Comparison of ENCODE assay signal across 14 mouse cellular contexts in genomic region chr17:27937054-27937615, GRCm38 (mm10). TPM values are rescaled to one million over a fixed set of nuclear protein-coding genes. Genes with fewer than 3 reads are reported as not detected.
DNase-seq lines count a peak whose midpoint lies in the region; ATAC-seq and TF ChIP-seq lines count a peak whose summit lies in the region.
"Had no signal": no experiment of that assay in that cellular context is flagged by ENCODE, and none has a peak within 500 bp of the region (broad histone marks: within the 10 kb centered on the region; RNA-seq: fewer than 3 reads in every experiment).

No protein-coding gene starts in this region.

- H3K27ac ChIP-seq in heart, postnatal 0 days (ENCODE audit: low read depth) = peak overlapping the region; percentile 77
- no peak overlapping the region for H3K27ac ChIP-seq in heart, embryonic 11.5 days (ENCODE audit: low read depth, low read length)
- peak overlapping the region; percentile 90 for H3K27ac ChIP-seq in lung, embryonic 16.5 days (ENCODE audit: low read length)
- H3K27ac ChIP-seq in limb, embryonic 12.5 days = peak overlapping the region; percentile 89
- H3K27ac ChIP-seq: forebrain, embryonic 15.5 days had no signal

- no peak overlapping the region for H3K4me3 ChIP-seq in heart, postnatal 0 days (ENCODE audit: low read depth, low read length)
- H3K4me3 ChIP-seq in heart, embryonic 11.5 days (ENCODE audit: low read depth, low read length) = no peak overlapping the region
- no peak overlapping the region for H3K4me3 ChIP-seq in lung, embryonic 16.5 days (ENCODE audit: low read length)
- no peak overlapping the region for H3K4me3 ChIP-seq in limb, embryonic 12.5 days (replicated peaks)
- H3K4me3 ChIP-seq: forebrain, embryonic 15.5 days had no signal

- H3K9me3 ChIP-seq in heart, postnatal 0 days (replicated peaks; ENCODE audit: control insufficient read depth, low read length) = no peaks in the 10 kb centered on the region
- no peaks in the 10 kb centered on the region for H3K9me3 ChIP-seq in heart, embryonic 11.5 days (replicated peaks; ENCODE audit: control insufficient read depth, low read length)
- H3K9me3 ChIP-seq in lung, embryonic 16.5 days (ENCODE audit: control insufficient read depth, low read length) = no peaks in the 10 kb centered on the region
- H3K9me3 ChIP-seq in limb, embryonic 12.5 days = no peaks in the 10 kb centered on the region
- H3K9me3 ChIP-seq: forebrain, embryonic 15.5 days had no signal

- WGBS in heart, postnatal 0 days = 77% methylated on average over 4 of the region's 4 CpGs
- 72% methylated on average over 4 of the region's 4 CpGs for WGBS in heart, embryonic 11.5 days (ENCODE audit: insufficient replicate concordance)
- 70% methylated on average over 4 of the region's 4 CpGs for WGBS in lung, embryonic 16.5 days
- 61% methylated on average over 4 of the region's 4 CpGs for WGBS in limb, embryonic 12.5 days

- no peaks in the 10 kb centered on the region for H3K36me3 ChIP-seq in heart, postnatal 0 days (replicated peaks; ENCODE audit: control insufficient read depth, insufficient read depth, low read length)
- H3K36me3 ChIP-seq in heart, embryonic 11.5 days (ENCODE audit: control insufficient read depth, insufficient read depth, low read length) = no peaks in the 10 kb centered on the region
- no peaks in the 10 kb centered on the region for H3K36me3 ChIP-seq in lung, embryonic 16.5 days (ENCODE audit: control insufficient read depth, insufficient read depth, low read length)
- H3K36me3 ChIP-seq in limb, embryonic 12.5 days = no peaks in the 10 kb centered on the region
- H3K36me3 ChIP-seq: forebrain, embryonic 15.5 days had no signal

- no peak for DNase-seq in heart, postnatal 0 days (ENCODE audit: low spot score)
- DNase-seq in lung, postnatal 25 days (ENCODE audit: low spot score) = no peak
- no peak for DNase-seq in cerebellum, postnatal 25 days
- DNase-seq: adrenal gland, postnatal 10 days; cerebellum, adult 8-10 months; kidney, adult 11 months; left cerebral cortex, postnatal 4 days; midbrain, embryonic 14.5 days had no signal

- no peak overlapping the region for H3K9ac ChIP-seq in heart, postnatal 0 days (replicated peaks; ENCODE audit: low read depth, low read length)
- no peak overlapping the region for H3K9ac ChIP-seq in heart, embryonic 11.5 days (ENCODE audit: low read depth, low read length)
- H3K9ac ChIP-seq in lung, embryonic 16.5 days (ENCODE audit: low read length) = peak overlapping the region; percentile 17; the same call in 1 of the 2 replicates
- no peak overlapping the region for H3K9ac ChIP-seq in limb, embryonic 12.5 days (replicated peaks)
- H3K9ac ChIP-seq: forebrain, embryonic 15.5 days had no signal

- H3K27me3 ChIP-seq in heart, postnatal 0 days (ENCODE audit: control insufficient read depth, insufficient read depth, low read length) = no peaks in the 10 kb centered on the region
- no peaks in the 10 kb centered on the region for H3K27me3 ChIP-seq in heart, embryonic 11.5 days (ENCODE audit: control insufficient read depth, insufficient read depth, low read length)
- no peaks in the 10 kb centered on the region for H3K27me3 ChIP-seq in lung, embryonic 16.5 days (ENCODE audit: control insufficient read depth, insufficient read depth, low read depth, low read length)
- H3K27me3 ChIP-seq in limb, embryonic 12.5 days = no peaks in the 10 kb centered on the region
- H3K27me3 ChIP-seq: forebrain, embryonic 15.5 days had no signal

- ATAC-seq in heart, postnatal 0 days (ENCODE audit: insufficient read depth, low read depth) = no peak
- ATAC-seq in heart, embryonic 11.5 days (replicated peaks; ENCODE audit: insufficient number of reproducible peaks, low FRiP score, low TSS enrichment) = no peak
- ATAC-seq in lung, embryonic 16.5 days (ENCODE audit: low read depth) = no peak
- ATAC-seq in limb, embryonic 12.5 days (ENCODE audit: insufficient number of reproducible peaks, insufficient read depth, low FRiP score, low TSS enrichment, low read depth) = no peak
- ATAC-seq in megakaryocyte progenitor cell, adult 5-6 weeks (replicated peaks; ENCODE audit: poor library complexity) = no peak
- ATAC-seq: CD4-positive, CD25-positive, alpha-beta regulatory T cell, adult 4 months; forebrain, embryonic 15.5 days had no signal

- peaks cover 50% of the 10 kb centered on the region for H3K4me1 ChIP-seq in heart, postnatal 0 days (ENCODE audit: control insufficient read depth, insufficient read depth)
- H3K4me1 ChIP-seq in heart, embryonic 11.5 days (ENCODE audit: control insufficient read depth, insufficient read depth, low read length) = peaks cover 36% of the 10 kb centered on the region
- H3K4me1 ChIP-seq in lung, embryonic 16.5 days (replicated peaks; ENCODE audit: control insufficient read depth, insufficient read depth, low read length) = peaks cover 55% of the 10 kb centered on the region
- H3K4me1 ChIP-seq in limb, embryonic 12.5 days (replicated peaks) = peaks cover 56% of the 10 kb centered on the region

- no peak for TF ChIP-seq CTCF in heart, postnatal 0 days (IDR thresholded peaks at IDR 0.05; ENCODE audit: low read depth)

- H3K4me2 ChIP-seq in heart, postnatal 0 days (ENCODE audit: low read depth, low read length) = no peak overlapping the region
- no peak overlapping the region for H3K4me2 ChIP-seq in heart, embryonic 11.5 days
- H3K4me2 ChIP-seq in lung, embryonic 16.5 days (ENCODE audit: low read depth, low read length) = no peak overlapping the region
- H3K4me2 ChIP-seq in limb, embryonic 12.5 days = no peak overlapping the region
- H3K4me2 ChIP-seq: forebrain, embryonic 15.5 days had no signal

- no peak for TF ChIP-seq EP300 in heart, postnatal 0 days (IDR thresholded peaks at IDR 0.05; ENCODE audit: low read depth)

RNA-seq across cellular contexts. Expression of gene Taf11, which starts 27.5 kb away (rescaled TPM):
- 9.2 and 12.1 TPM in 2 replicates for total RNA-seq in heart, postnatal 0 days (2014; rRNA removed; ENCODE audit: low replicate concordance)
- 39.8 and 39.9 TPM in 2 replicates for polyA plus RNA-seq in heart, postnatal 0 days (2015; fragmentation: Nextera tagmentation; extraction: Ambion mirVana)
- 50.4 and 53.0 TPM in 2 replicates for polyA plus RNA-seq in heart, embryonic 11.5 days (2014; fragmentation: Nextera tagmentation; extraction: Ambion mirVana)
- 62.1 and 67.1 TPM in 2 replicates for polyA plus RNA-seq in lung, embryonic 16.5 days (2015; fragmentation: Nextera tagmentation; extraction: Ambion mirVana)
- 101 and 115 TPM in 2 replicates for polyA plus RNA-seq in limb, embryonic 12.5 days (2016; fragmentation: Nextera tagmentation; extraction: Ambion mirVana)
- 60.7 and 61.8 TPM in 2 replicates for total RNA-seq in megakaryocyte progenitor cell, adult 5-6 weeks (2015)
- total RNA-seq in megakaryocyte progenitor cell, adult 5-6 weeks (2017) = 29.6 and 30.4 TPM in 2 replicates

RNA-seq across cellular contexts. Expression of gene Anks1, which starts 28.0 kb away (rescaled TPM):
- total RNA-seq in heart, postnatal 0 days (2014; rRNA removed; ENCODE audit: low replicate concordance) = 31.3 and 55.4 TPM in 2 replicates
- polyA plus RNA-seq in heart, postnatal 0 days (2015; fragmentation: Nextera tagmentation; extraction: Ambion mirVana) = 7.7 and 11.0 TPM in 2 replicates
- polyA plus RNA-seq in heart, embryonic 11.5 days (2014; fragmentation: Nextera tagmentation; extraction: Ambion mirVana) = 5.5 and 6.9 TPM in 2 replicates
- 18.1 and 20.2 TPM in 2 replicates for polyA plus RNA-seq in lung, embryonic 16.5 days (2015; fragmentation: Nextera tagmentation; extraction: Ambion mirVana)
- polyA plus RNA-seq in limb, embryonic 12.5 days (2016; fragmentation: Nextera tagmentation; extraction: Ambion mirVana) = 19.0 and 21.8 TPM in 2 replicates
- 29.5 and 34.7 TPM in 2 replicates for total RNA-seq in megakaryocyte progenitor cell, adult 5-6 weeks (2015)
- total RNA-seq in megakaryocyte progenitor cell, adult 5-6 weeks (2017) = 29.0 and 34.3 TPM in 2 replicates
